Mouse (Mus musculus): ENCODE measurements around the gene Cenps. TPM values are rescaled to one million over a fixed set of nuclear protein-coding genes. Genes with fewer than 3 reads are reported as not detected.
"Not testable (repeated sequence)": the region's sequence is repeated elsewhere in the genome, so short reads cannot be mapped to it uniquely, and the experiment has no call there.

The Cenps gene
- polyA plus RNA-seq, 1 experiment from 2014 or later = 51.1 TPM

DNA sequence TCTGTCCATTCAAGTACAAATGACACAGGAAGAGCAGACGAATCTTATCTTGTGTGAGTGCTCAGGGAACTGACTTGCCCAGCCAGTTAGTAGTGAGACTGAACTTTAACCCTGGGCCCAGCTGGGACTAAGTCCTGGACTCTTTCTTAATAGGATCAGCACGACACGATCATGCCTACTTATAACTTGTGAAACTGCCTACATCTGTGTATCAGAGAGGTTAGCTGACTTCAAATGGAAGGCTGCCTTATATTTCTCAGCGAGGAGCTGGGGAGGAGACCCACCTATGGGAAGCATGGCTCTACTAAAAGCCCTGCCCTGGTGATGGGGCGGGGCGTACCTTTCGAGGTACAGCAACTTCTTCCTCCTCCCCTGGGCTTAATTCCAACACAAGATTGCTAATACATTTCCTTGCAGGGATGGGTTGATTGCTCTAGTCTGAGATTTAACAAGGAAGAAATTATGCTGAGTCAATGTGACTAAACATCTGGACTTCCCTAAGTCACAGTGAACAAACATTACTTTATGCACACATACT is 33.0 kb upstream of the Cenps start:
- no peak for ATAC-seq (ENCODE audit: low FRiP score)
- H3K27me3 ChIP-seq = no peaks in the 10 kb centered on the region
- H3K4me3 ChIP-seq (replicated peaks) = no peak overlapping the region
- peaks cover 6% of the 10 kb centered on the region; the same call in 1 of the 2 replicates for H3K36me3 ChIP-seq (replicated peaks)
- 69% methylated on average over 7 of the region's 7 CpGs for WGBS
- H3K4me1 ChIP-seq = peaks cover 13% of the 10 kb centered on the region
- no peak overlapping the region for H3K4me2 ChIP-seq
- no peaks in the 10 kb centered on the region for H3K9me3 ChIP-seq
- no peak overlapping the region for H3K9ac ChIP-seq
- no peak overlapping the region for H3K27ac ChIP-seq

DNA sequence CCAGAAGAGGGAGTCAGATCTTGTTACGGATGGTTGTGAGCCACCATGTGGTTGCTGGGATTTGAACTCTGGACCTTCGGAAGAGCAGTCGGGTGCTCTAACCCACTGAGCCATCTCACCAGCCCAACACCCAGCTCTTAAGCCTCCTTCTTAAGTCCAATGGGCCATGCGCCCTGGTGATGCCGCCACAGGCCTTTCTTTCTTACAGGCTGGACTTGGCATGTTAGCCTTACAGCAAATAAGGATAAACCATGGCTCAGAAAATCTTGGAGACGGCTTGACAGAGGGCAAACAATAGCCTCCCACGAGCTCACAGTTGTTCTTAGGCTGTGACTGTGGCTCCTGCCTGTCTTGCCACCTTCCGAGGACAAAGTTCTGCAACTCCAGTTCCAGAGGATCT is 32.5 kb upstream of the Cenps start:
- H3K4me2 ChIP-seq; H3K9me3 ChIP-seq; H3K9ac ChIP-seq; H3K27ac ChIP-seq; H3K36me3 ChIP-seq (replicated peaks); H3K4me3 ChIP-seq (replicated peaks); H3K27me3 ChIP-seq; ATAC-seq (ENCODE audit: low FRiP score): not testable (repeated sequence)
- WGBS = 72% methylated on average over 7 of the region's 8 CpGs
- peaks cover 18% of the 10 kb centered on the region for H3K4me1 ChIP-seq

DNA sequence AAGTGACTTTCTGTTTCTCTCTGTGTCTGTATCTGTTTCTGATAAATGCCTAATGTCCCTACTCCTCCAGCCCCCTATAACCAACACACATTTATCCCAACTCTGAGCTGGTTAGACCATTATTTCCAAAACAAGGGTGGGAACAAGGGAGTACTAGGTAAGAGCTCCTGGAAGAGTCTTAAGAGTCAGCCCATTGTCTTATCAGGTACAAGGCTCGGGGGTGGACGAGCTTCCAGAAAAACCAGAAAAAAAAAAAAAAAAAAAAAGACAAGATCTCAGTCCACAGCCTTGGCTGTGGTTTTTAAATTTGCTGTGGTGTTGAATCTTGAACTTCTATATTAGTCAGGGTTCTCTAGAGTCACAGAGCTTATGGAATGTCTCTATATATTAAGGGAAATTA is 30.6 kb upstream of the Cenps start:
- Histone ChIP-seq H3K27ac (no peak overlapping the region), H3K9ac (no peak overlapping the region), H3K9me3 (no peaks in the 10 kb centered on the region), H3K36me3 (replicated peaks) (peaks cover 19% of the 10 kb centered on the region; the same call in 1 of the 2 replicates), H3K4me1 (peaks cover 16% of the 10 kb centered on the region), H3K4me3 (replicated peaks) (no peak overlapping the region), H3K4me2 (no peak overlapping the region), H3K27me3 (no peaks in the 10 kb centered on the region)
- whole genome bisulfite sequencing = 75% methylated on average over 2 of the region's 2 CpGs
- ATAC-seq (ENCODE audit: low FRiP score) = no peak

DNA sequence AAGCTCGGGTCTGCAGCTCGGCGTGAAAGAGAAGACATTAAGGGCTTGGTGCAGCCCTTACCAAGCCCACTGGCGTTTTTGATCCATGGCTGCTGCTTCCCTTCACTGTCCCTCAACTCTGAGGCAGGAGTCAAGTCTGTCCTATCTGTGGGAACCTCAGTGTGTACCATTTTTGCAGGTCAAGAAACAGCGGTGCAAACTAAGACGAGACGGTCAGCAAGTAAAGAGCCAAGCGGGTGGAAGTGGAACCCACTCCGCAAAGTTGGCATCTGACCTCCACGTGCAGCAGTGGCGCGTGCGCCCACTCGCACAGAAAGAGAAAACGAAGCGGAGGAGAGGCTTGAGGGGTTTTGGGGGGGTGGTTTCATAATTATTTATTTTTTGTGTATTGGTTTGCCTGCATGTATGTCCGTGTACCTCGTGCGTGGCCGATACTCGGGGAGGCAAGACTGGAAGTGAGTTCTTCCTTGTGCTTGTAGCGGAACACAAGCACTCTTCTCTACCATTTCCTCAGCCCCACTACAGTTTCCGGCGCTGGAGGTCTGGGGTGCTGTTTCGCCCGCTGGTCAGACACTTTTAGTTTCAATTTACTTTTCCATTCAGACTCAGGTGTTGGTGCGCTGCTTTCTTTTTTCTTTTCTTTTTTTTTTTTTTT is 29.7 kb upstream of the Cenps start:
- Histone ChIP-seq H3K9me3 (no peaks in the 10 kb centered on the region), H3K27ac (peak overlapping the region; percentile 65; the same call in 1 of the 2 replicates), H3K4me1 (peaks cover 16% of the 10 kb centered on the region), H3K4me2 (peak overlapping the region; percentile 89), H3K9ac (peak overlapping the region; percentile 58), H3K4me3 (replicated peaks) (peak overlapping the region; percentile 89), H3K27me3 (no peaks in the 10 kb centered on the region), H3K36me3 (replicated peaks) (peaks cover 24% of the 10 kb centered on the region)
- WGBS = 1% methylated on average over 27 of the region's 27 CpGs
- peak; percentile 66; the same call in 1 of the 2 replicates for ATAC-seq (ENCODE audit: low FRiP score)

DNA sequence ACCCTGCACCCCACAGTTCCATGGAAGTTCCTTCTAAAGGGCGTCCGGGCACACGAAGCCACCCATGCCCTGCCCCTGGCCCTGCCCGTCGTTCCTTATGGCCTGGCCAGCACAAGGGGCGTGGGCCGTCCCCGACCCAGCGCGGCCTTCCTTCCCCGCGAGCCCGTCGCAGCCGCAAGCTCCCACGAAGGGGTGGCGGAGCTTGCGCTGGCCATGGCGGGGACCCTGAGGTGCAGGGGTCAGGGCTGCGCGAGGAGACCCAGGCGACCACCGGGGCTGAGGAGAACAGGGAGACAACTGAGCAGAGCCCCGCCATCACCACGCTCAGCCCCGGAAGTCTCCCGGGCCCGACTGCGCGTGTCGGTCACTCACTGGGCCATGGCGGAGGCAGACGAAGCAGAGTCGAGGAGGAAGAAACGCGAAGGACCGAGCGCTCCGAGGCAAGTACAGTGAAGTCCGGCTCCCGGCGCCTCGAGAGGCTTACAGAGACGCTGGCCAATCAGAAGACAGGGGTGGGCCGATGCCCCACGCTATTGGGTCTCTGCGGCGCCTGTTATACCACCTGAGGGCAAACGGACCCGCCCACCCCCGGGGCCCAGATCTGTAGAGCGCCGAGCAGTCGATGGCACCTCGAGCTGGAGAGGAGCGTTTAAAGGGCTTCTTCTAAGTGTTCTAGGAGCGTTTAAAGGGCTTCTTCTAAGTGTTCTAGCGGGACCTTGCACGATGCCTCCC is 29.0 kb upstream of the Cenps start, which contains the start of gene Pgd:
Gene Pgd (minus strand): TSS at position 557 of the 732 bp plus-strand sequence.
- H3K36me3 ChIP-seq (replicated peaks) = peaks cover 30% of the 10 kb centered on the region
- peaks cover 16% of the 10 kb centered on the region for H3K4me1 ChIP-seq
- peak within 1 kb of the TSS; percentile 89 for H3K4me2 ChIP-seq
- no peaks in the 10 kb centered on the region for H3K27me3 ChIP-seq
- peak within 1 kb of the TSS; percentile 89 for H3K4me3 ChIP-seq (replicated peaks)
- WGBS = under 1% methylated on average over 59 of the region's 59 CpGs
- peak; percentile 100 for ATAC-seq (ENCODE audit: low FRiP score)
- H3K9ac ChIP-seq = peak within 1 kb of the TSS; percentile 95
- no peaks in the 10 kb centered on the region for H3K9me3 ChIP-seq
- H3K27ac ChIP-seq = peak within 1 kb of the TSS; percentile 80

DNA sequence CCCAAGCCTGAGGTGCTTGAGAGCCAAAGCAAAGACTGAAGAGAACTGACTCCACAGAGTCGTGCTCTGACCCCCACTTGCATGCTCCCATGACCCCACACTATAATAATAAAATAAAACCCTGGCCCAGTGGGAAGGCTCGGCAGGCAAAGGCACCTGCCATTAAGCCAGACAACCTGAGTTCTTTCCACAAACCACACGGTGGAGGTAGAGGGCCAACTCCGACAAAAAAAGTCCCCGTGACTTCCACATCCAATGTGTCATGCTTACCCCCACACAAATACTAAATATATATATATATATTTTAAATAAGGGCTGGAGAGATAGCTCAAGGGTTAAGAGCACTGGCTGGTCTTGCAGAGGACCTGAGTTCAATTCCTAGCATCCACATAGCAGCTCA is 26.7 kb upstream of the Cenps start:
- H3K36me3 ChIP-seq (replicated peaks) = peaks cover 52% of the 10 kb centered on the region
- H3K27ac ChIP-seq = no peak overlapping the region
- H3K9ac ChIP-seq = no peak overlapping the region
- H3K27me3 ChIP-seq = no peaks in the 10 kb centered on the region
- no peak overlapping the region for H3K4me3 ChIP-seq (replicated peaks)
- 67% methylated on average over 5 of the region's 5 CpGs for WGBS
- no peak overlapping the region for H3K4me2 ChIP-seq
- H3K9me3 ChIP-seq = no peaks in the 10 kb centered on the region
- peaks cover 16% of the 10 kb centered on the region for H3K4me1 ChIP-seq
- ATAC-seq (ENCODE audit: low FRiP score) = no peak

DNA sequence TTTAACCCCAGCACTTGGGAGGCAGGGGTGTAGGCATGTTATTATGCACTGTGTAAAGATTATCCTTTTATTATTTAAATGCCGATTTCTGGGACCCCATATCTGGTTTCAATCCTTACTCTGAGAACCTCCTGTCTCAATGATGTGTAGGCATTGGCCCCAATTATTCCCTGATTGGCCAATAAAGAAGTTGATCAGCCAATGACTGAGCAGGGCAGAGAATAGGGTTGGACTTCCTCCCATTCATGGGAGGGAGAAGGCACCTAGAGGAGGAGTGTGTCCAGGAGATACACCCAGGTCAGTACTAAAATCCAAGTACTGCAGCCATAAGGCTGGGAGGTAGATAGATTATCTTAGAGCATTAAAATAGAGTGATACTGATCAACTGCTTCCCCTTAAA is 25.8 kb upstream of the Cenps start:
- no peak overlapping the region for H3K9ac ChIP-seq
- no peak for ATAC-seq (ENCODE audit: low FRiP score)
- no peak overlapping the region for H3K4me3 ChIP-seq (replicated peaks)
- H3K27me3 ChIP-seq = no peaks in the 10 kb centered on the region
- peaks cover 16% of the 10 kb centered on the region for H3K4me1 ChIP-seq
- H3K27ac ChIP-seq = no peak overlapping the region
- no peaks in the 10 kb centered on the region for H3K9me3 ChIP-seq
- WGBS = 72% methylated on average over 1 of the region's 1 CpGs
- peaks cover 61% of the 10 kb centered on the region for H3K36me3 ChIP-seq (replicated peaks)
- H3K4me2 ChIP-seq = no peak overlapping the region

DNA sequence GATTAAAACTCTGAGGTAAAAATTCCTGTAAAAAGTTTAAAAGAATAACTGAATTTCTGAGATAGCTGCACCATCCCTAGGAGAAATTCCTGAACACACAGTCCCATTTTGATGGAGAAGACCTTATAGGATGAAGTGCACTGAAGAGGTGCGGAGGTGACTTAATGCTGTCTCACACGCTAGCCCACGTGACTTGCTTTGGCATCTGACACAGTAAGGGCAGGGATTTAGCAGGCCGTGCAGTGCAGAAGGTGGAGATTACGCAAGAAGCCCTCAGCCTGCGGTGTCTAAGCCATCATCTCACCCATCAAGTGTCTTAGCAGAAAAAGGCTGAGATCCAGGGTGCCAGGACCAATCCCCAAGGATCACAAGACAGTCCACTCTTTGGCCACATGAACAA is 23.7 kb upstream of the Cenps start:
- no peak overlapping the region for H3K9ac ChIP-seq
- peaks cover 16% of the 10 kb centered on the region for H3K4me1 ChIP-seq
- peaks cover 81% of the 10 kb centered on the region for H3K36me3 ChIP-seq (replicated peaks)
- H3K27me3 ChIP-seq = no peaks in the 10 kb centered on the region
- H3K9me3 ChIP-seq = no peaks in the 10 kb centered on the region
- no peak for ATAC-seq (ENCODE audit: low FRiP score)
- H3K4me2 ChIP-seq = no peak overlapping the region
- WGBS = 98% methylated on average over 6 of the region's 6 CpGs
- H3K27ac ChIP-seq = no peak overlapping the region
- no peak overlapping the region for H3K4me3 ChIP-seq (replicated peaks)

DNA sequence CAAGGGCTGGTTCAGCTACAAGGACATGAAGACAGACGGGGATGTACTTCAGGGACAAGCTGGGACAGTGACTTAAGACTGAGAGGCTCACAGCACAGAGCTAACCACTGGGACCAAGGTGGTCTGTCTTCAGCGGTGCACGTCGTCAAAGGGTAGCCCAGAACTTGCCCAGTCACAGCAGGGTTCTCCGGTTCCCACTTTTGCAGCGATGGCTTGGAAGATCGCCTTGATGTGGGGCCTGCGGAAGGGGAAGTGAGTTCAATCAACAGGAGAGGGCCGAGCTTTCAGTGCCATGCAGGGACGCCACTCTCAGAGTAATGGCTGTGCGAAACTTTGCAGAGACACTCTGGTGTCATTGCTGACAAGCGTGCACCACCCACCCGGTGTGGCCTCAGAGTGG is 22.5 kb upstream of the Cenps start:
- no peak overlapping the region for H3K9ac ChIP-seq
- H3K9me3 ChIP-seq = peaks cover 3% of the 10 kb centered on the region; the same call in 1 of the 2 replicates
- WGBS = 94% methylated on average over 13 of the region's 13 CpGs
- H3K27ac ChIP-seq = no peak overlapping the region
- no peak for ATAC-seq (ENCODE audit: low FRiP score)
- H3K4me3 ChIP-seq (replicated peaks) = no peak overlapping the region
- H3K36me3 ChIP-seq (replicated peaks) = peaks cover 90% of the 10 kb centered on the region
- H3K4me2 ChIP-seq = no peak overlapping the region
- H3K4me1 ChIP-seq = 0 out of 2 replicates have a peak, but pooled peaks cover 3% of the 10 kb centered on the region
- H3K27me3 ChIP-seq = no peaks in the 10 kb centered on the region

DNA sequence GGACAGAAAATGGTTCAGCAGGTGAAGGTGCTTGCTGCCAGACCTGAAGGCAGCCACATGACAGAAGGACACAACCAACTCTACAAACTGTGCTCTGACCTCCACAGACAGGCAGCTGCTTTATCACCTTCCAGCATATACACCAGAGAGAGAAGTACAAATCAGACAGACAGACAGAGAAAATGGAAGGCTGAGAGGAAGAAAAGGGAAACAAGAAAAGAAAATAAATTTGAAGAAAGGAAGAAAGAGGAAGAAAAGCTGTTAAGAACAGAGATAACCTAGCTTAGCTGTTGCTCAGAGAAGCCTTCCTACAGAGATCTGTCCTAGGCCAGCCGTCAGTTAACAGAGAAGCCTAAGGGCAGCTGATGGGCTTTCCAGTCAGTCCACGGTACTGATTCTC is 21.8 kb upstream of the Cenps start:
- 0 out of 2 replicates have a peak, but pooled peaks cover 3% of the 10 kb centered on the region for H3K4me1 ChIP-seq
- H3K27me3 ChIP-seq = no peaks in the 10 kb centered on the region
- H3K4me3 ChIP-seq (replicated peaks) = no peak overlapping the region
- H3K27ac ChIP-seq = no peak overlapping the region
- no peak for ATAC-seq (ENCODE audit: low FRiP score)
- 92% methylated on average over 2 of the region's 2 CpGs for WGBS
- peaks cover 90% of the 10 kb centered on the region for H3K36me3 ChIP-seq (replicated peaks)
- no peak overlapping the region for H3K9ac ChIP-seq
- no peak overlapping the region for H3K4me2 ChIP-seq
- peaks cover 4% of the 10 kb centered on the region; the same call in 1 of the 2 replicates for H3K9me3 ChIP-seq

DNA sequence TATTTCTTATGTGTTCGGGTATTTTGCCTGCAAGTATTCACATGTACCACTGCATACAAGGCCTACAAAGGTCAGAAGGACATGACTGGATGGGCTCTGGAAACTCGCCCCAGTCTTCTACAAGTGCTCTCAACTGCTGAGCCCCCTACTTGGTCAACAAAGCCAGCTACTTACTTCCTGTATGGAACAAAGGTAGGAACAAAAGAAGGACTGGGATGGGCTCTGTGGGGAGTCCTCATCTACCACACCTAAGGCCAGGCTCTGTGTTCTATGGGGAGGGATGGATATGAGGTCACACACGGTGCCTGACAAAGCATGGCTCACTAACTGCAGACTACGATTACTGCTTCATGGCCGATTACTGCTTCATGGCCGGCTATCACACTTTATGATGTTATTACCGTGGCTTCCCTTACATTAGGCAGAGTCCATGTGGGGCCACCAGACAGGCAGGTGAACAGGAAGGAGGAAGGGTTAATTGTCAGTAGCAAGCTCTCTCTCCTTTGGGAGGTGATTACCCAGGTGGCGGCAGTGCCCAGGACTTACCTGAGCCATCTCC is 20.1 kb upstream of the Cenps start:
- no peak overlapping the region for H3K4me3 ChIP-seq (replicated peaks)
- H3K36me3 ChIP-seq (replicated peaks) = peaks cover 98% of the 10 kb centered on the region
- H3K9ac ChIP-seq = no peak overlapping the region
- peaks cover 4% of the 10 kb centered on the region; the same call in 1 of the 2 replicates for H3K9me3 ChIP-seq
- H3K4me1 ChIP-seq = no peaks in the 10 kb centered on the region
- no peak overlapping the region for H3K4me2 ChIP-seq
- no peak overlapping the region for H3K27ac ChIP-seq
- no peak for ATAC-seq (ENCODE audit: low FRiP score)
- no peaks in the 10 kb centered on the region for H3K27me3 ChIP-seq
- 92% methylated on average over 8 of the region's 8 CpGs for WGBS

DNA sequence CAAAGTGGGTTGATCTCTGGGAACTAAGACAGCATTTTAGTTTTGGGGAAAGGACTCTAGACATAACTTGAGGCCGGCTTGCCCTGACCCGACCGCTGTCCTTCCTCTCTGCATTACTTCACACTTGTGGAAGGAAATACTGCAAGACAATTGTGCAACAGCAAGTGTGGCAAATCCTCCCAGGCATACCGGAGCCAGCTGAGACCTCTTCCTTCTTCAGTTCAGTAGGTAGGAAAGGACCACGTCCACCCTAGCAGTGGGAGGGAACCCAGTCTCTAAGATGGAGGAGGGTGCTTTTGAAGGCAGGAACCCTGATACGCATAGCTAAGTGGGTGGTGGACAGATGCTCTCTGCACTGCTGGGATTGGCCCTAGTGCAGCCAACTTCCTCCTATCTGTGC is 18.3 kb upstream of the Cenps start:
- no peak overlapping the region for H3K4me2 ChIP-seq
- WGBS = 96% methylated on average over 6 of the region's 6 CpGs
- no peak overlapping the region for H3K27ac ChIP-seq
- H3K9ac ChIP-seq = no peak overlapping the region
- H3K27me3 ChIP-seq = no peaks in the 10 kb centered on the region
- no peaks in the 10 kb centered on the region for H3K4me1 ChIP-seq
- no peak for ATAC-seq (ENCODE audit: low FRiP score)
- H3K4me3 ChIP-seq (replicated peaks) = no peak overlapping the region
- H3K9me3 ChIP-seq = peaks cover 4% of the 10 kb centered on the region; the same call in 1 of the 2 replicates
- H3K36me3 ChIP-seq (replicated peaks) = peaks cover 97% of the 10 kb centered on the region

All from forebrain, embryonic 12.5 days (tissue).